Mouse (Mus musculus) CH12.LX (cell line): ENCODE data around the gene Gm36028.

Source experiments
- BHLHE40 ChIP-seq: IDR thresholded peaks from 2 replicates; pipeline ENCODE4 v1.6.1; 2011; ENCODE audit warnings: mild to moderate bottlenecking, low read depth, low read length, improper control_type of control experiment
- CTCF ChIP-seq, 2 experiments: IDR thresholded peaks in 1 of 2; conservative IDR thresholded peaks in 1 of 2; 2 replicates each; pipeline ENCODE4 v1.5.1; 2011 to 2012; ENCODE audit warnings: low read depth in 2 of 2, low read length in 2 of 2, improper control_type of control experiment in 1 of 2, inconsistent platforms in 1 of 2, mild to moderate bottlenecking in 1 of 2, moderate library complexity in 1 of 2
- EP300 ChIP-seq: IDR thresholded peaks from 2 replicates; pipeline ENCODE4 v1.6.1; 2011; ENCODE audit warnings: low read length, improper control_type of control experiment
- MAFK ChIP-seq: IDR thresholded peaks from 2 replicates; pipeline ENCODE4 v1.6.1; 2011; ENCODE audit warnings: low read length, improper control_type of control experiment; ENCODE audit not compliant: insufficient replicate concordance
- NRF1 ChIP-seq: IDR thresholded peaks from 2 replicates; pipeline ENCODE4 v1.6.1; 2014; ENCODE audit warnings: low read depth, mild to moderate bottlenecking, inconsistent platforms, low read length, improper control_type of control experiment, moderate library complexity
- PAX5 ChIP-seq: IDR thresholded peaks from 2 replicates; pipeline ENCODE4 v1.6.1; 2012; ENCODE audit warnings: low read length, inconsistent platforms, mixed read lengths
- POLR2A ChIP-seq: IDR thresholded peaks from 2 replicates; pipeline ENCODE4 v1.6.1; 2011; ENCODE audit warnings: low read depth, mild to moderate bottlenecking, improper control_type of control experiment, low read length
- RAD21 ChIP-seq: IDR thresholded peaks from 2 replicates; pipeline ENCODE4 v1.6.1; 2011; ENCODE audit warnings: low read depth, mild to moderate bottlenecking, low read length, improper control_type of control experiment, moderate library complexity
- SIN3A ChIP-seq: IDR thresholded peaks from 2 replicates; pipeline ENCODE4 v1.6.1; 2012; ENCODE audit warnings: low read length, improper control_type of control experiment, inconsistent platforms
- USF1 ChIP-seq: IDR thresholded peaks from 2 replicates; pipeline ENCODE4 v1.6.1; 2014; ENCODE audit warnings: low read depth, mild to moderate bottlenecking, inconsistent platforms, low read length, improper control_type of control experiment

DNA sequence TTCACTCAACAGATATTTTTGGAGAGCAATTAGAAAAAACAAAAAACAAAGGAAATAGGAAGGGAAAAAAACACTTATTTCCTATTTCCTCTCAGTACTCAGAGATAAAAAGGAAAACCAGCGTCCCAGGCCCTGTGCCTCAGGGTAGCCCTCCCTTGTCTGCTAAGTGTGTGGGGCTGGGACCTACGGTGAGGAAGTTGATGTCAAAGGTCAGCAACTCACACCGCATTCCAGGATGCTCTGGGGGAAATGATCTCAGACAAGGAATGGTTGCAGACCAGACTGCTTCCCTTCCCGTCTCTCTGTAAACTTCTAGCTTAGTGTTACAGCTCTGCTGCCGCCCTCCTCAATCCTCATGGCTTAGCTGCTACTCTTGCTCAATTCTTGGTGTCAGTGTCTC is 9.6 kb downstream of the Gm36028 start:
- TF ChIP-seq CTCF (conservative IDR thresholded peaks at IDR 0.05 in 1 of 2, IDR thresholded peaks at IDR 0.05 in 1 of 2; ENCODE audit: low read depth in 2 of 2, low read length in 2 of 2) (no peak), RAD21 (no peak), BHLHE40 (no peak), USF1 (no peak), EP300 (no peak), POLR2A (no peak), MAFK (no peak), SIN3A (no peak), PAX5 (no peak), NRF1 (no peak)
